8 mouse cellular contexts compared by ENCODE assay signal in genomic region chr9:50658941-50659388, GRCm38 (mm10). TPM values are rescaled to one million over a fixed set of nuclear protein-coding genes. Genes with fewer than 3 reads are reported as not detected.
DNase-seq lines count a peak whose midpoint lies in the region; ATAC-seq lines count a peak whose summit lies in the region.

No protein-coding gene starts in this region.

- ATAC-seq in heart, embryonic 11.5 days (replicated peaks; ENCODE audit: insufficient number of reproducible peaks, low FRiP score, low TSS enrichment): peak; percentile 24
- peak; percentile 23 for ATAC-seq in CD4-positive, CD25-positive, alpha-beta regulatory T cell, adult 4 months
- peak; percentile 72; the same call in 1 of the 2 replicates for ATAC-seq in intestine, embryonic 15.5 days
- peak; percentile 83; the same call in 1 of the 2 replicates for ATAC-seq in midbrain, embryonic 16.5 days

- H3K27me3 ChIP-seq in heart, embryonic 11.5 days (ENCODE audit: control insufficient read depth, insufficient read depth, low read length): no peaks in the 10 kb centered on the region
- H3K27me3 ChIP-seq in intestine, embryonic 15.5 days (replicated peaks): no peaks in the 10 kb centered on the region
- H3K27me3 ChIP-seq in midbrain, embryonic 16.5 days (ENCODE audit: control insufficient read depth, insufficient read depth, low read depth, low read length): no peaks in the 10 kb centered on the region

- peak overlapping the region; percentile 97 for H3K9ac ChIP-seq in heart, embryonic 11.5 days (ENCODE audit: low read depth, low read length)
- H3K9ac ChIP-seq in intestine, embryonic 15.5 days: peak overlapping the region; percentile 86
- peak overlapping the region; percentile 87 for H3K9ac ChIP-seq in midbrain, embryonic 16.5 days (ENCODE audit: low read depth, low read length)

- 0 out of 2 replicates have a peak, but pooled peaks cover 3% of the 10 kb centered on the region for H3K36me3 ChIP-seq in heart, embryonic 11.5 days (ENCODE audit: control insufficient read depth, insufficient read depth, low read length)
- no peaks in the 10 kb centered on the region; the same call in 1 of the 2 replicates for H3K36me3 ChIP-seq in intestine, embryonic 15.5 days
- no peaks in the 10 kb centered on the region for H3K36me3 ChIP-seq in midbrain, embryonic 16.5 days (ENCODE audit: control insufficient read depth, insufficient read depth, low read length)

- whole genome bisulfite sequencing in heart, embryonic 11.5 days (ENCODE audit: insufficient replicate concordance): under 1% methylated on average over 24 of the region's 28 CpGs
- WGBS in intestine, embryonic 15.5 days: under 1% methylated on average over 28 of the region's 28 CpGs
- under 1% methylated on average over 28 of the region's 28 CpGs for WGBS in midbrain, embryonic 16.5 days

- peak overlapping the region; percentile 81 for H3K27ac ChIP-seq in heart, embryonic 11.5 days (ENCODE audit: low read depth, low read length)
- peak overlapping the region; percentile 84 for H3K27ac ChIP-seq in intestine, embryonic 15.5 days
- H3K27ac ChIP-seq in midbrain, embryonic 16.5 days (ENCODE audit: low read length): peak overlapping the region; percentile 86

- peaks cover 5% of the 10 kb centered on the region; the same call in 1 of the 2 replicates for H3K4me1 ChIP-seq in heart, embryonic 11.5 days (ENCODE audit: control insufficient read depth, insufficient read depth, low read length)
- H3K4me1 ChIP-seq in intestine, embryonic 15.5 days (replicated peaks): peaks cover 7% of the 10 kb centered on the region; the same call in 1 of the 2 replicates
- H3K4me1 ChIP-seq in midbrain, embryonic 16.5 days (ENCODE audit: control insufficient read depth, insufficient read depth, low read length): peaks cover 14% of the 10 kb centered on the region

- peak overlapping the region; percentile 99 for H3K4me3 ChIP-seq in heart, embryonic 11.5 days (ENCODE audit: low read depth, low read length)
- H3K4me3 ChIP-seq in intestine, embryonic 15.5 days (replicated peaks): peak overlapping the region; percentile 77
- H3K4me3 ChIP-seq in midbrain, embryonic 16.5 days (ENCODE audit: low read depth, low read length): peak overlapping the region; percentile 65

- no peaks in the 10 kb centered on the region for H3K9me3 ChIP-seq in heart, embryonic 11.5 days (replicated peaks; ENCODE audit: control insufficient read depth, low read length)
- no peaks in the 10 kb centered on the region for H3K9me3 ChIP-seq in intestine, embryonic 15.5 days
- H3K9me3 ChIP-seq in midbrain, embryonic 16.5 days (replicated peaks; ENCODE audit: control insufficient read depth, low read length, poor library complexity, severe bottlenecking): no peaks in the 10 kb centered on the region

- H3K4me2 ChIP-seq in heart, embryonic 11.5 days: peak overlapping the region; percentile 68
- H3K4me2 ChIP-seq in intestine, embryonic 15.5 days (replicated peaks): peak overlapping the region; percentile 82
- H3K4me2 ChIP-seq in midbrain, embryonic 16.5 days (ENCODE audit: low read length): peak overlapping the region; percentile 85

- DNase-seq in heart, postnatal 25 days (ENCODE audit: low spot score): no peak
- peak; percentile 27 for DNase-seq in brain, adult 2 months (ENCODE audit: low read depth, low spot score)
- no peak for DNase-seq in cerebellum, adult 11-12 months
- no peak for DNase-seq in thymus, postnatal 10 days (ENCODE audit: low spot score in 2 of 2)

- intact Hi-C loops in heart, postnatal 25 days (cut with DNase I): loop anchor here (5.0 kb wide), 2 partner anchors 52 to 108 kb away; partner anchors contain the start of gene Fdxacb1

RNA-seq across cellular contexts. Expression of gene Dlat, which starts 0.6 kb away (rescaled TPM):
- polyA plus RNA-seq in heart, embryonic 11.5 days (2014; fragmentation: Nextera tagmentation; extraction: Ambion mirVana): 122 and 144 TPM in 2 replicates
- 100 to 1,000 TPM; 436 to 450 TPM for total RNA-seq in heart, postnatal 25 days (2021)
- polyA plus RNA-seq in CD4-positive, CD25-positive, alpha-beta regulatory T cell, adult 4 months (2017; shearing (Covaris generic)): 10 to 100 TPM; 13.4 to 13.6 TPM
- polyA plus RNA-seq in intestine, embryonic 15.5 days (2015; fragmentation: Nextera tagmentation; extraction: Ambion mirVana): 58.7 and 63.5 TPM in 2 replicates
- polyA plus RNA-seq in midbrain, embryonic 16.5 days (2015; fragmentation: Nextera tagmentation; extraction: Ambion mirVana): 47.0 and 54.3 TPM in 2 replicates

RNA-seq across cellular contexts. Expression of gene Nkapd1, which starts 41.7 kb away (rescaled TPM):
- polyA plus RNA-seq in heart, embryonic 11.5 days (2014; fragmentation: Nextera tagmentation; extraction: Ambion mirVana): 20.2 and 21.3 TPM in 2 replicates
- 10 to 100 TPM; 13.8 to 14.7 TPM for total RNA-seq in heart, postnatal 25 days (2021)
- polyA plus RNA-seq in CD4-positive, CD25-positive, alpha-beta regulatory T cell, adult 4 months (2017; shearing (Covaris generic)): 10 to 100 TPM; 15.1 to 17.0 TPM
- polyA plus RNA-seq in intestine, embryonic 15.5 days (2015; fragmentation: Nextera tagmentation; extraction: Ambion mirVana): 17.5 and 20.4 TPM in 2 replicates
- 16.4 and 19.8 TPM in 2 replicates for polyA plus RNA-seq in midbrain, embryonic 16.5 days (2015; fragmentation: Nextera tagmentation; extraction: Ambion mirVana)

RNA-seq across cellular contexts. Expression of gene Pih1d2, which starts 41.8 kb away (rescaled TPM):
- polyA plus RNA-seq in heart, embryonic 11.5 days (2014; fragmentation: Nextera tagmentation; extraction: Ambion mirVana): 1.8 and 3.1 TPM in 2 replicates
- total RNA-seq in heart, postnatal 25 days (2021): under 1 TPM; 0.39 to 0.52 TPM
- polyA plus RNA-seq in CD4-positive, CD25-positive, alpha-beta regulatory T cell, adult 4 months (2017; shearing (Covaris generic)): under 1 TPM; 0.38 to 0.56 TPM
- polyA plus RNA-seq in intestine, embryonic 15.5 days (2015; fragmentation: Nextera tagmentation; extraction: Ambion mirVana): 2.1 and 2.9 TPM in 2 replicates
- 5.7 and 5.9 TPM in 2 replicates for polyA plus RNA-seq in midbrain, embryonic 16.5 days (2015; fragmentation: Nextera tagmentation; extraction: Ambion mirVana)

RNA-seq across cellular contexts. Expression of gene Timm8b, which starts 55.3 kb away (rescaled TPM):
- 292 and 318 TPM in 2 replicates for polyA plus RNA-seq in heart, embryonic 11.5 days (2014; fragmentation: Nextera tagmentation; extraction: Ambion mirVana)
- 100 to 1,000 TPM; 271 to 273 TPM for total RNA-seq in heart, postnatal 25 days (2021)
- polyA plus RNA-seq in CD4-positive, CD25-positive, alpha-beta regulatory T cell, adult 4 months (2017; shearing (Covaris generic)): 100 to 1,000 TPM in 1 of 2 experiments, 10 to 100 TPM in 1; 82.9 to 101 TPM
- 314 TPM in 2 replicates for polyA plus RNA-seq in intestine, embryonic 15.5 days (2015; fragmentation: Nextera tagmentation; extraction: Ambion mirVana)
- polyA plus RNA-seq in midbrain, embryonic 16.5 days (2015; fragmentation: Nextera tagmentation; extraction: Ambion mirVana): 325 and 329 TPM in 2 replicates

RNA-seq across cellular contexts. Expression of gene Sdhd, which starts 55.4 kb away (rescaled TPM):
- 572 and 623 TPM in 2 replicates for polyA plus RNA-seq in heart, embryonic 11.5 days (2014; fragmentation: Nextera tagmentation; extraction: Ambion mirVana)
- total RNA-seq in heart, postnatal 25 days (2021): 100 to 1,000 TPM; 709 to 741 TPM
- polyA plus RNA-seq in CD4-positive, CD25-positive, alpha-beta regulatory T cell, adult 4 months (2017; shearing (Covaris generic)): 100 to 1,000 TPM; 152 to 183 TPM
- polyA plus RNA-seq in intestine, embryonic 15.5 days (2015; fragmentation: Nextera tagmentation; extraction: Ambion mirVana): 544 and 560 TPM in 2 replicates
- polyA plus RNA-seq in midbrain, embryonic 16.5 days (2015; fragmentation: Nextera tagmentation; extraction: Ambion mirVana): 222 and 248 TPM in 2 replicates

Comparison
In these comparisons a context has a peak if more than half of its experiments do, and no peak if none do; other contexts are left out.
1. ATAC-seq: peak in every context shown above with its lines; median percentile 83 in midbrain, embryonic 16.5 days; 72 in intestine, embryonic 15.5 days; 24 in heart, embryonic 11.5 days; 23 in CD4-positive, CD25-positive, alpha-beta regulatory T cell, adult 4 months.